Mouse (Mus musculus): ENCODE data around the gene Prnd.

Gene Prnd

DNA sequence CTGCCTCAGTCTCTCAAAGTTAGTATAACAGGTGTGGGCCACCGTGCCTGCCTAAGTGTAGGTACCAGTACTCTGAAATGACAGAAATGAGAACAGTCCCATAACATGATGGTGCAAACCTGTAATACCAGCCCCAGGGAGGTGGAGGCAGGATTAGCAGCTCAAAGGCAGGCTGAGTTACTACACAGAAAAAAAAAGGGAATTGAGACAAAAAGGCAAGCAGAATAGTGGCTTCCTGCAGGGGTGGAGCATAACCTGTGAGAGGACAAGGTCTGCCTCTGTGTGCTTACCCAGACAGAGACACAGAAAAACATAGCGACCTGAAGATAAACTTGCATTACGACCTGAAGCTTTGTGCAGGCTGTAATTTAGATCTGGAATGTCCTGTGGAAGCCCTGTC, 26.0 kb downstream of the Prnd start:
- in situ Hi-C loops (cut with MboI, MseI), result loop anchor here (5.0 to 25.0 kb wide), 2 partner anchors 246 to 261 kb away; partner anchors contain the start of gene Tmem230 (in 1 of the 2)

DNA sequence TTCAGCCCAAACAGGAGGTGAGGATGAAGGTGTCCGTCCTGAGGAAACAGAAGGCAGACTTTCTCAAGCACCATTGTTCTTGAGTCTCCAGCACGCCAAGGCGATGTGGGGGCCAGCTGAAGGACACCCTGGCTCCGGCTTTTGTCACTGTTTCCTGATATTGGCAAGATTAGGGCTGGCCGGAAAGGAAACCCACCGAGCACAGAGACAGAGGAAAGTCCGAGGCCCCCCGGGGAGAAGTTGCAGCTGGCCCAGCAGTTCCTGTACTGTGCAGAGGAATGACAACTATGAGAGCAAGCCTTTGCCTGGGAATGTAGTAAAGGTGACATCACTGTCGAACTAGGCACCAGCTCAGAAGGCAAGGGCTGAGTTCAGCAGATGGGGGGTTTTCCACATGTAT, 30.2 kb downstream of the Prnd start:
- in situ Hi-C loops (cut with MboI, MseI), result loop anchor here (5.0 to 25.0 kb wide), 5 partner anchors 76 to 256 kb away; partner anchors contain the start of gene Tmem230 (in 1 of the 2)

- in situ Hi-C loops (cut with MboI, MseI), result loop anchor here (5.0 to 25.0 kb wide), 5 partner anchors 75 to 255 kb away; partner anchors contain the start of gene Tmem230 (in 1 of the 2)
Measured at GRCm38 (mm10) chr2:131982546-131983196, 32.0 kb downstream of the Prnd start.

DNA sequence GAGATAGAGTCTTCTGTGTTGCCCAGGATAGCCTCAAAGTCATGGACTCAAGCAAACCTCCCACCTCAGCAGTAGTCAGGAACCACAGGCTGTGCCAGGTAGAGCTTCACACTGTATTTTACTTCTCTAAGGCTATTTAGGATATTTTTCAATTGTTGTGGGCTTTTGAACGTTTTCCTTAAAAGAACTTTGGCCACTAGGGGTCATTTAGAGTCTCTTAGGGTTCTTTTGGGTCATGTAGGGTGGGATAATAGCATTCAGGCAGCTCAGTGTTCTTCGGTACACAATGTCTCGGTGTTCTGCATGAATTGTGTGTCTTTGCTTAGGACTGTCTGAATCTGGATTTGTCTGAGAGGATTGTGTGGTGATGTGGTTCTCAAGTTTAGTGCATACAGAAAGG, 37.3 kb downstream of the Prnd start:
- in situ Hi-C loops (cut with MboI, MseI), result loop anchor here in 1 of 2 experiments (25.0 kb wide), 1 partner anchor 249 kb away; the partner anchor contains the start of gene Tmem230

GRCm38 (mm10) chr2:131988550-131988949, 37.9 kb downstream of the Prnd start:
- in situ Hi-C loops (cut with MboI, MseI), result loop anchor here in 1 of 2 experiments (25.0 kb wide), 1 partner anchor 249 kb away; the partner anchor contains the start of gene Tmem230

GRCm38 (mm10) chr2:131992487-131992886, 41.8 kb downstream of the Prnd start:
- in situ Hi-C loops (cut with MboI, MseI), result loop anchor here (5.0 to 25.0 kb wide), 2 partner anchors 245 kb away; partner anchors contain the start of gene Tmem230 (in 1 of the 2)

DNA sequence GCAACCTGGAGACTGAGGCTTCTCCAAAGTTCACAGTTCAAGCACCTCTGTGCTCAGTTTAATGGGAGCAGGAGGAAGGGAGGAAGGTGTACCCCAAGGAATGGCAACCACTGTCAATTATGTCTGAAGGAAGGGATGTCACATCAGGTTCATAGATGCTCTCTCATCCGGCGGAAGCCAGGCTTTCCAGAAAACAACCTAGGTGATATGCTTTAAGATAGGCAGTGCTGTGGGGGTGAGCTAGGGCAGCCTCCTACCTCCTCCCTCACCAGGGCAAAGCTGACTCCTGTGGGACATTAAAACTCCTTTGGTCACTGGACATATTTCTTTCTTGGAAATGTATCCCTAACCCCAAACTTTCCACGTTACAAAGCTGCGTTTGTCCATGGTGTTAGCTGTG, 42.5 kb downstream of the Prnd start:
- in situ Hi-C loops (cut with MboI, MseI), result loop anchor here (5.0 to 25.0 kb wide), 2 partner anchors 244 kb away; partner anchors contain the start of gene Tmem230 (in 1 of the 2)

DNA sequence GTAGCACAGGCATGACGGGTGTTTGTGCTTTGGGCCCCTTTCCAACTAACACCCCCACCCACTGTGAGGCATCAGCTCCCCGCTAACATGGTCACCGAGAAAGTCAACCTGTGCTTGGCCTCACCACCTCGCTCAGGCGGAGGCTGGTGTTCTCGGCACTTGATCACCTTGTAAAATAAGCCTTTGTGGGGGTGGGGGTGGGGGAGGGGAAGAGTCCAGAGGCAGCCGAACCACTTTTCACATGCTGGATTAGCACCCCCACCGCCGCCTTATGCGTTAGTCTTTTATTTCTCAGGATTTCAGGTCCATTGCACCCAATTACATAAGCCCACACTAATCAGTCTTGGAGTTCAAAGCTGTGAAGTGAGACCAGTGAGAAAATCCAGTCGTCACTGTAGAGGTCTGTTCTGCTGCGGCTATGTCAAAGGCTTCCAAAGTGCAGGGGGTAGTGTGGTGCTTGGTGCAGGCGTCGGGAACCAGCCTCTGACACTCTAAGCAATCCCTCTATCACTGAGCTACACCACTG, 43.0 kb downstream of the Prnd start:
- in situ Hi-C loops (cut with MboI, MseI), result loop anchor here (5.0 to 25.0 kb wide), 2 partner anchors 244 kb away; partner anchors contain the start of gene Tmem230 (in 1 of the 2)

DNA sequence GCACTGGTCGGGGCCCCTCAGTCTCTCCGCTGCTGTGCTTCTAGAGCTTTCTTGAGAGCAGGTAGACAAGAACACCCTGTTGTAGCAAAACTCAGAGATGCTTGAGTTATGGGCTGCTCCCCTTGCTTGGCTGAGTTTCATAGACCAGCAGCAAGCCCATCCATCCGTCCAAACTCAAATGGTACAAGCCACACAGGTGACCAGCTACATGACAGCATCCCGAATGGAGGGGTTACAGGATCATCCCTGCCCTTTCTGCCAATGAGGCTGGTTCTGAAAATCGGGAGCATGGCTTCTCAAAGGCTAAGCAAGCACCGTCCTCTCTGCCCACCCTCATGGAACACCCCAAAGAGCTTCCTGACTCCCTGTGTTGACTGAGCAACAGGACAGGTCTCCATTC, 44.3 kb downstream of the Prnd start:
- in situ Hi-C loops (cut with MboI, MseI), result loop anchor here (5.0 to 25.0 kb wide), 2 partner anchors 242 kb away; partner anchors contain the start of gene Tmem230 (in 1 of the 2)

- in situ Hi-C loops (cut with MboI, MseI), result loop anchor here in 1 of 2 experiments (25.0 kb wide), 1 partner anchor 242 kb away; the partner anchor contains the start of gene Tmem230
Measured at GRCm38 (mm10) chr2:131995742-131996141, 45.1 kb downstream of the Prnd start.

DNA sequence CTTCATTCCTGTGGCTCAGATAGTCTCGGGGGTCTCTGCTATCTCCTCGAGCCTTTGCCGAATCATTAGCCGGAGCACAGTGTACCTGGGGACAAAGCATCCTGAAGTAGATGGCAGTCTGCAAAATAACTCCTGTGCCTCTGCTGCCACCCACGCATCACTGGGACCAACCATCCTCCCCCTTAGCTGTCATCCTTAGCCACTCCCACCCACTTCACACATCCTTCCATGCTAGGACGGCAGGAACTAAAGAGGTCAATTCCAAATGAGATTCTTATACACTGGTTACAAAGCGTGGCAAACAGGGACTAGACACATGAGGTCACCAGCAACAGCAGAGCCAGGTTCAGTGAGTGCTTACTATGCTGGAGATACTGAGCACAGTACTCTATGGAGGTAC, 45.7 kb downstream of the Prnd start:
- in situ Hi-C loops (cut with MboI, MseI), result loop anchor here in 1 of 2 experiments (25.0 kb wide), 1 partner anchor 241 kb away; the partner anchor contains the start of gene Tmem230

GRCm38 (mm10) chr2:131997356-131997755, 46.7 kb downstream of the Prnd start:
- in situ Hi-C loops (cut with MboI, MseI), result loop anchor here in 1 of 2 experiments (25.0 kb wide), 1 partner anchor 240 kb away; the partner anchor contains the start of gene Tmem230

DNA sequence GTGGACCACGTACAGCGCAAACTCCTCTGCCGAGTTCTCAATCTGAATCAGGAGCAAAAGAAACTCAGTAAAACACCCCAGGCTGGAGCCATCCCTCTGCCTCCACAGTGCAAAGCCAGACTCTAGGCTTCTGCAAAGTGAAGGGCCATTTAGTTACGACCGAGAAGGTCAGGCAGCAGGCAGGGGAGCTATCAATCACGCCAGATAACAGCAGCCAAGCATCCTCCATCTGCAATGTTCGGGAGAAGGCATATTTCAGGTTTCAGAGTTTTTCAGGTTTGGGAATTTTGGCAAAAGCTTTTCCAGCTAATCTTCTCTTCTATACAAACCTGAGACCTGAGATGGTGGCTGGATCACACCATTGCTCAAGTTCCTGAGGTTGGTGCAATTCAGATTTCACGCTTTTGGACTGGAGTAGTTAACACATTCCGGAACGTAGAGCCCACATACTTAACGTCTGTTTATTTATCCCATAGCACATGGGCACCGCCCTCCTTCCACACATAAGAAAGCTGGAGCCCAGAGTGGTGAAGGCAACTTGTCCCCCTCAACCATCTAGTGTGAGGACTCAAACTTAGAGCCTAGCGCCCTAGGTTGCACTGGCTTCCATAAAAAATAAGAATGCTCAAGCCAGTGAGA, 51.2 kb downstream of the Prnd start:
- in situ Hi-C loops (cut with MboI, MseI), result no loop called here

DNA sequence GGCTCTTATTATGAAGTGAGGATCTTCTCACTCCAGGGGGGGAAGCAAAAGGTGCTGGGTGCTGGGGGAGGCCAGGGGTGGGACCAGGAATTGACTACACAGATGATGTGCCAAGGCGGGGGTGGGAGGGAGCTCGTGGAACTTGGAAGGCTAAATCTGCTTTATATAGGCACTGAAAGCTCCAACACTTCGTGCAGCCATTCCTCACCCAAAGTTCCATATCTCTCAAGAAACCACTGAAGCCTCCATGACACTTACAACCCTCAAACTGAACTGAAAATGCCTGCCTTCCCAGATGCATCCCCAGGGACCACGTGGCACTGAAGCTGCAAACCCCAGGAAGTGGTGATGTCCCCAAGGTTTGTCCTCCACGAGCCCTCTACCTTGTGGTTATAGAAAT, 53.3 kb downstream of the Prnd start:
- in situ Hi-C loops (cut with MboI, MseI), result no loop called here

DNA sequence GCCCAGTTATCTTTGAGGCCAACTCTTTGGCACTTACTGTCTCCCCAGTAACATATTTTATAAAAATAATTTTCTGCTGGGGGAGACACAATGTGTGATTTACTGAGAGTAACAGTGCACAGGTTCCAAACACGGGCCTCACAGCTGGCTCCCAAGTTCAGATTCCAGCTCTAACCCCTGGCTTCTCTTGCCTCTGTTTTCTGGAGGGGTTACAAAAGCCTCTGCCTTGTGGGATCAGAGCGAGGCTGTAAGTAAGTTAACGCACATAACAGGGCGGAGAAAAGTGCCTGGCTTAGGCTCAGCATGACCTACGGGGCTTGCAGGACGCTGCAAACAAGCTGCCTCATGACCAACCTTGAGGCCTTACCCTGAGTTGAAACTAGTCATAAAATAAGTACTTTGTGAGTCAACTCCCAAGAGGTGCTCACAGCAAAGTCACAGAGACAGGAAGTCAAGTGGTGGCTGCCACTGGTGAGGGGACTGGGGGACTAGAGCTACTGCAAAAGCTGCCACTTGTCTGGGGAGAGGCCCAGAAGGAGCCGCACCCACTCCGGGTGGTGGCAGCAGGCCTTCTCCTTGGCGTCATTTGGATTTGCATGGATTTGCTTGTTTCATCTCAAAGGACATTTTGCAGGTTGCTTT, 54.0 kb downstream of the Prnd start:
- in situ Hi-C loops (cut with MboI, MseI), result no loop called here

- in situ Hi-C loops (cut with MboI, MseI), result no loop called here
Measured at GRCm38 (mm10) chr2:132005445-132005844, 54.8 kb downstream of the Prnd start.

Data from T-helper 17 cell (primary cell).